In genomic region chr11:46278140-46278539, GRCm38 (mm10) we compare ENCODE assay signal across 13 mouse cellular contexts. TPM values are rescaled to one million over a fixed set of nuclear protein-coding genes. Genes with fewer than 3 reads are reported as not detected.
"Had no signal": no experiment of that assay in that cellular context is flagged by ENCODE, and none has a peak within 500 bp of the region (broad histone marks: within the 10 kb centered on the region; RNA-seq: fewer than 3 reads in every experiment).

No protein-coding gene starts in this region.

- H3K4me3 ChIP-seq: kidney, embryonic 15.5 days; limb, embryonic 10.5 days; liver, embryonic 15.5 days; midbrain, embryonic 10.5 days; stomach, embryonic 15.5 days had no signal

- H3K27ac ChIP-seq: kidney, embryonic 15.5 days; limb, embryonic 10.5 days; liver, embryonic 15.5 days; midbrain, embryonic 10.5 days; stomach, embryonic 15.5 days had no signal

- DNase-seq: kidney, adult 18-20 months; lung, embryonic 14.5 days; lung, postnatal 10 days; lung, postnatal 4 days; right cerebral cortex, postnatal 14 days; thymus, adult 2 months; thymus, postnatal 25 days had no signal

RNA-seq across cellular contexts. Expression of gene Fndc9, which starts 42.8 kb away (rescaled TPM):
- total RNA-seq: megakaryocyte, adult 5-6 weeks had no signal
